Mouse (Mus musculus) hindbrain, embryonic 12.5 days (tissue): ENCODE measurements around the gene Rnf114. TPM values are rescaled to one million over a fixed set of nuclear protein-coding genes. Genes with fewer than 3 reads are reported as not detected.

ENCODE experiments used
- polyA plus RNA-seq: library from polyadenylated mRNA; unstranded; fragments of >200 nt; fragmentation: Nextera tagmentation; extraction: Ambion mirVana; gene quantifications from 2 replicates; pipeline ENCODE4 v1.2.1, GENCODE M21; 2016

Rnf114 gene
- polyA plus RNA-seq, 1 experiment from 2014 or later: 120 TPM

Other genes starting within 250 kb of the Rnf114 start
- gene B4galt5, start 143.5 kb upstream of the Rnf114 start, polyA plus RNA-seq: 19.3 and 20.2 TPM in 2 replicates
- 24.2 and 24.3 TPM in 2 replicates for gene Slc9a8, start 70.9 kb upstream of the Rnf114 start, polyA plus RNA-seq
- gene Spata2, start 242 bp downstream of the Rnf114 start, polyA plus RNA-seq: 20.8 and 25.3 TPM in 2 replicates
- gene Snai1, start 45.5 kb downstream of the Rnf114 start, polyA plus RNA-seq: 30.1 and 39.0 TPM in 2 replicates
- 290 and 291 TPM in 2 replicates for gene Ube2v1, start 139.4 kb downstream of the Rnf114 start, polyA plus RNA-seq
- gene Gm20431, start 168.9 kb downstream of the Rnf114 start, polyA plus RNA-seq: 16.9 and 18.8 TPM in 2 replicates
- gene Cebpb, start 196.3 kb downstream of the Rnf114 start, polyA plus RNA-seq: 4.1 and 4.5 TPM in 2 replicates
- gene Tmem189, start 197.2 kb downstream of the Rnf114 start, polyA plus RNA-seq: 39.0 and 43.9 TPM in 2 replicates